Mouse (Mus musculus): ENCODE measurements around the gene Arhgef3. TPM values are rescaled to one million over a fixed set of nuclear protein-coding genes. Genes with fewer than 3 reads are reported as not detected.

Gene Arhgef3
- polyA plus RNA-seq, 1 experiment from 2014 or later: 18.5 TPM

- ATAC-seq (replicated peaks; ENCODE audit: extremely low read depth, insufficient read depth, low FRiP score): peak; percentile 53
- no peaks in the 10 kb centered on the region for H3K9me3 ChIP-seq (replicated peaks; ENCODE audit: control insufficient read depth, low read length)
- WGBS: 55% methylated on average over 8 of the region's 8 CpGs
- H3K27me3 ChIP-seq (ENCODE audit: control insufficient read depth, insufficient read depth, low read length): no peaks in the 10 kb centered on the region
- H3K4me2 ChIP-seq (ENCODE audit: low read depth, low read length): no peak overlapping the region
- H3K27ac ChIP-seq (ENCODE audit: low read length): peak overlapping the region; percentile 89
- no peak overlapping the region for H3K9ac ChIP-seq (ENCODE audit: low read length)
- peaks cover 38% of the 10 kb centered on the region for H3K4me1 ChIP-seq (ENCODE audit: control insufficient read depth, insufficient read depth, low read length)
- H3K36me3 ChIP-seq (ENCODE audit: control insufficient read depth, insufficient read depth): no peaks in the 10 kb centered on the region
- H3K4me3 ChIP-seq (ENCODE audit: low read length): no peak overlapping the region
Observed at GRCm38 (mm10) chr14:27075909-27076521, 38.7 kb upstream of the Arhgef3 start.

GRCm38 (mm10) chr14:27076522-27076920 lies 38.2 kb upstream of the Arhgef3 start:
- 22% methylated on average over 2 of the region's 2 CpGs for WGBS
- Histone ChIP-seq H3K4me3 (ENCODE audit: low read length) (no peak overlapping the region), H3K27ac (ENCODE audit: low read length) (peak overlapping the region; percentile 89), H3K9ac (ENCODE audit: low read length) (no peak overlapping the region), H3K4me1 (ENCODE audit: control insufficient read depth, insufficient read depth, low read length) (peaks cover 35% of the 10 kb centered on the region), H3K36me3 (ENCODE audit: control insufficient read depth, insufficient read depth) (no peaks in the 10 kb centered on the region), H3K4me2 (ENCODE audit: low read depth, low read length) (0 out of 2 replicates have a peak overlapping the region, but pooled peaks have one; percentile 14), H3K9me3 (replicated peaks; ENCODE audit: control insufficient read depth, low read length) (no peaks in the 10 kb centered on the region), H3K27me3 (ENCODE audit: control insufficient read depth, insufficient read depth, low read length) (no peaks in the 10 kb centered on the region)
- ATAC-seq (replicated peaks; ENCODE audit: extremely low read depth, insufficient read depth, low FRiP score): peak; percentile 81

GRCm38 (mm10) chr14:27081536-27082275 lies 33.0 kb upstream of the Arhgef3 start:
- Histone ChIP-seq H3K9ac (ENCODE audit: low read length) (no peak overlapping the region), H3K27me3 (ENCODE audit: control insufficient read depth, insufficient read depth, low read length) (no peaks in the 10 kb centered on the region), H3K4me3 (ENCODE audit: low read length) (no peak overlapping the region), H3K4me1 (ENCODE audit: control insufficient read depth, insufficient read depth, low read length) (peaks cover 8% of the 10 kb centered on the region), H3K36me3 (ENCODE audit: control insufficient read depth, insufficient read depth) (no peaks in the 10 kb centered on the region), H3K9me3 (replicated peaks; ENCODE audit: control insufficient read depth, low read length) (no peaks in the 10 kb centered on the region), H3K4me2 (ENCODE audit: low read depth, low read length) (no peak overlapping the region), H3K27ac (ENCODE audit: low read length) (no peak overlapping the region)
- no peak for ATAC-seq (replicated peaks; ENCODE audit: extremely low read depth, insufficient read depth, low FRiP score)
- WGBS: 66% methylated on average over 5 of the region's 5 CpGs

- no peak for ATAC-seq (replicated peaks; ENCODE audit: extremely low read depth, insufficient read depth, low FRiP score)
- Histone ChIP-seq H3K9me3 (replicated peaks; ENCODE audit: control insufficient read depth, low read length) (no peaks in the 10 kb centered on the region), H3K4me1 (ENCODE audit: control insufficient read depth, insufficient read depth, low read length) (no peaks in the 10 kb centered on the region), H3K9ac (ENCODE audit: low read length) (no peak overlapping the region), H3K36me3 (ENCODE audit: control insufficient read depth, insufficient read depth) (no peaks in the 10 kb centered on the region), H3K27me3 (ENCODE audit: control insufficient read depth, insufficient read depth, low read length) (no peaks in the 10 kb centered on the region), H3K4me2 (ENCODE audit: low read depth, low read length) (no peak overlapping the region), H3K27ac (ENCODE audit: low read length) (no peak overlapping the region), H3K4me3 (ENCODE audit: low read length) (no peak overlapping the region)
- WGBS: 69% methylated on average over 5 of the region's 5 CpGs
Observed at GRCm38 (mm10) chr14:27085471-27085870, 29.2 kb upstream of the Arhgef3 start.

DNA sequence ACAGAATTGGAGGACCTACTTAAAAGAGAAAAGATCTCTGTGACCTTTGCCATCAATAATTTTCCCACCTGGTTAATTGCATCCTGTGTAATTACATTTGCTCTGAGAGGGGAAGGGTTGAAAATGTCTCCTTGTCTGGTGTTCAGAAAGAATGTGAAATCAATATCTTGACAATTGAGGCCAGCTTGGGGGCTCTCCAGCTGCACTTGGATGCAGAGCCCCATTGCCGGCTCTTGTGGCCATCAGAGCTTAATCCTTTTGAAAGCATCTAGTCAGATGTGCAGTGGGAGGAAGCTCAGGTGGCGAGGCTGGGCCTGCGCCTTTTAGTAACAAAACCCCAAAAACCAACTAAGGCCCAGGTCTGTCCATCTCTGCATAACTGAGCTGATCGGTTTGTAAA lies 28.7 kb upstream of the Arhgef3 start:
- no peak overlapping the region for H3K4me2 ChIP-seq (ENCODE audit: low read depth, low read length)
- no peaks in the 10 kb centered on the region for H3K36me3 ChIP-seq (ENCODE audit: control insufficient read depth, insufficient read depth)
- H3K4me1 ChIP-seq (ENCODE audit: control insufficient read depth, insufficient read depth, low read length): no peaks in the 10 kb centered on the region
- H3K27me3 ChIP-seq (ENCODE audit: control insufficient read depth, insufficient read depth, low read length): no peaks in the 10 kb centered on the region
- H3K27ac ChIP-seq (ENCODE audit: low read length): no peak overlapping the region
- H3K9me3 ChIP-seq (replicated peaks; ENCODE audit: control insufficient read depth, low read length): no peaks in the 10 kb centered on the region
- H3K9ac ChIP-seq (ENCODE audit: low read length): no peak overlapping the region
- H3K4me3 ChIP-seq (ENCODE audit: low read length): no peak overlapping the region
- WGBS: 79% methylated on average over 4 of the region's 4 CpGs
- no peak for ATAC-seq (replicated peaks; ENCODE audit: extremely low read depth, insufficient read depth, low FRiP score)

GRCm38 (mm10) chr14:27094247-27094646 lies 20.5 kb upstream of the Arhgef3 start:
- H3K9ac ChIP-seq (ENCODE audit: low read length): no peak overlapping the region
- H3K36me3 ChIP-seq (ENCODE audit: control insufficient read depth, insufficient read depth): no peaks in the 10 kb centered on the region
- no peaks in the 10 kb centered on the region for H3K27me3 ChIP-seq (ENCODE audit: control insufficient read depth, insufficient read depth, low read length)
- no peak overlapping the region for H3K27ac ChIP-seq (ENCODE audit: low read length)
- WGBS: 80% methylated on average over 5 of the region's 5 CpGs
- H3K9me3 ChIP-seq (replicated peaks; ENCODE audit: control insufficient read depth, low read length): no peaks in the 10 kb centered on the region
- ATAC-seq (replicated peaks; ENCODE audit: extremely low read depth, insufficient read depth, low FRiP score): no peak
- H3K4me2 ChIP-seq (ENCODE audit: low read depth, low read length): no peak overlapping the region
- no peak overlapping the region for H3K4me3 ChIP-seq (ENCODE audit: low read length)
- no peaks in the 10 kb centered on the region for H3K4me1 ChIP-seq (ENCODE audit: control insufficient read depth, insufficient read depth, low read length)

DNA sequence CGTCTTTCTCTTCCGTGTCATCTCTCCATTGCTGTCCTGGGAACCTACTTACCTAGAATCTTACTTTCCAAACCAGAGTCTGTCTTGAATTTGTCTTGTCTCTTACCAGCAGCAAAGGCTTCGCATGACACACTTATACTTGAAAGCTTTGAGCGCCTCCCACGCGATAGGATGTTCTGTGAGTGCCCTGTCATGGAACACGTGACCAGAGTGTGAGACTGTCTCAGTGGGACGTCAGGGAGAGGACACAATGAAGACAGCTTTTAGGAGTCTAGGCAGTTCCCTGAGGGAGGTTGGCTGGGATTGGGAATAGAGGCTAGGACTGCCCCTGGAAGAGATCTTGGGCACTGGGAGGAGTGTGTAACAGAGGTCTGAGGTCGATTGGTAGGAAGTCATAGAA lies 18.6 kb upstream of the Arhgef3 start:
- Histone ChIP-seq H3K27ac (ENCODE audit: low read length) (no peak overlapping the region), H3K27me3 (ENCODE audit: control insufficient read depth, insufficient read depth, low read length) (no peaks in the 10 kb centered on the region), H3K4me3 (ENCODE audit: low read length) (no peak overlapping the region), H3K4me1 (ENCODE audit: control insufficient read depth, insufficient read depth, low read length) (no peaks in the 10 kb centered on the region), H3K9ac (ENCODE audit: low read length) (no peak overlapping the region), H3K9me3 (replicated peaks; ENCODE audit: control insufficient read depth, low read length) (no peaks in the 10 kb centered on the region), H3K4me2 (ENCODE audit: low read depth, low read length) (no peak overlapping the region), H3K36me3 (ENCODE audit: control insufficient read depth, insufficient read depth) (peaks cover 4% of the 10 kb centered on the region; the same call in 1 of the 2 replicates)
- 72% methylated on average over 9 of the region's 9 CpGs for WGBS
- ATAC-seq (replicated peaks; ENCODE audit: extremely low read depth, insufficient read depth, low FRiP score): no peak

GRCm38 (mm10) chr14:27096779-27097178 lies 17.9 kb upstream of the Arhgef3 start:
- Histone ChIP-seq H3K4me2 (ENCODE audit: low read depth, low read length) (no peak overlapping the region), H3K36me3 (ENCODE audit: control insufficient read depth, insufficient read depth) (peaks cover 4% of the 10 kb centered on the region; the same call in 1 of the 2 replicates), H3K4me1 (ENCODE audit: control insufficient read depth, insufficient read depth, low read length) (no peaks in the 10 kb centered on the region), H3K4me3 (ENCODE audit: low read length) (no peak overlapping the region), H3K9ac (ENCODE audit: low read length) (no peak overlapping the region), H3K9me3 (replicated peaks; ENCODE audit: control insufficient read depth, low read length) (no peaks in the 10 kb centered on the region), H3K27ac (ENCODE audit: low read length) (no peak overlapping the region), H3K27me3 (ENCODE audit: control insufficient read depth, insufficient read depth, low read length) (no peaks in the 10 kb centered on the region)
- 10% methylated on average over 3 of the region's 3 CpGs for WGBS
- no peak for ATAC-seq (replicated peaks; ENCODE audit: extremely low read depth, insufficient read depth, low FRiP score)

GRCm38 (mm10) chr14:27101735-27102134 lies 13.0 kb upstream of the Arhgef3 start:
- Histone ChIP-seq H3K9me3 (replicated peaks; ENCODE audit: control insufficient read depth, low read length) (no peaks in the 10 kb centered on the region), H3K4me3 (ENCODE audit: low read length) (no peak overlapping the region), H3K4me1 (ENCODE audit: control insufficient read depth, insufficient read depth, low read length) (no peaks in the 10 kb centered on the region), H3K4me2 (ENCODE audit: low read depth, low read length) (no peak overlapping the region), H3K27me3 (ENCODE audit: control insufficient read depth, insufficient read depth, low read length) (no peaks in the 10 kb centered on the region), H3K9ac (ENCODE audit: low read length) (no peak overlapping the region), H3K36me3 (ENCODE audit: control insufficient read depth, insufficient read depth) (peaks cover 4% of the 10 kb centered on the region; the same call in 1 of the 2 replicates), H3K27ac (ENCODE audit: low read length) (no peak overlapping the region)
- ATAC-seq (replicated peaks; ENCODE audit: extremely low read depth, insufficient read depth, low FRiP score): no peak
- WGBS: 59% methylated on average over 7 of the region's 7 CpGs

Data from heart, embryonic 16.5 days (tissue).